Mouse (Mus musculus): ENCODE data around the gene Sigirr.

DNA sequence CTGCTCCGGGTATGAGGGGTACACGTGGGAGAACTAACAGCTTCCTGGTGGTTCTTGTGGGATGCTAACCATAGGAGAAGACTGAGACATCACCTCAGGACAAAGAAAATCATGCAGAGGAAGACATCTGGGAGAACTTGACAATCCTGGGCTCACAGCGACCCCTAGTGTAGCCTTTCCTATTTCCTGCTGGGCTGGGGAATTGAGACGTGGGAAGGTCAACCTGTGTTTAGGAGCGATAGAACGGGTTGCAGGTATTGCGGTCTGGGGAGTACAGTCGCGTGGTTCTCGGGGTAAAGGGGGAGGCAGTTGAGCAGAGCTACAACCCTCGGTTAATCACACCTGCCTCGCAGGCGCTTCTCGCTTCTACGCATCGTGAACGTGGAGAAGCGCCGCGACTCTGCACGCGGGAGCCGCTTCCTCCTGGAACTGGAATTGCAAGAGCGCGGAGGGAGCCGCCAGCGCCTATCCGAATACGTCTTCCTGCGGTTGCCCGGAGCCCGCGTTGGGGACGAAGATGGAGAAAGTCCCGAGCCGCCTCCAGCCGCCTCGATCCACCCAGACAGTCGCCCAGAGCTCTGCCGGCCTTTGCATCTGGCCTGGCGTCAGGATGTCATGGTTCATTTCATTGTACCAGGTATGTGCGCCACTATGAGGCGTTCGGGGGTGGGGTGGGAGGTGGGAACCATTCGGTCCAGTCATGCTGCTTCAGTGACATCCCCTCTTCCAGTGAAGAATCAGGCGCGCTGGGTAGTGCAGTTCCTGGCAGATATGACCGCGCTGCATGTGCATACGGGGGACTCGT, 30.1 kb downstream of the Sigirr start:
- TF ChIP-seq CTCF (IDR thresholded peaks at IDR 0.05; ENCODE audit: borderline replicate concordance, insufficient read depth, low read length): peak; percentile 34; the same call in 1 of the 2 replicates
- no peak for TF ChIP-seq POLR2A (IDR thresholded peaks at IDR 0.05; ENCODE audit: low read depth, low read length)

All from embryonic fibroblast, embryonic 13.5 days (primary cell).